Mouse (Mus musculus) cerebellum, postnatal 14 days (tissue): ENCODE results near the gene Traf7.

Experiments used
- DNase-seq, 2 experiments: peaks; one replicate each; pipeline ENCODE4 v3.0.0; 2021; ENCODE audit warnings: mixed read lengths in 2 of 2

Traf7 gene

DNA sequence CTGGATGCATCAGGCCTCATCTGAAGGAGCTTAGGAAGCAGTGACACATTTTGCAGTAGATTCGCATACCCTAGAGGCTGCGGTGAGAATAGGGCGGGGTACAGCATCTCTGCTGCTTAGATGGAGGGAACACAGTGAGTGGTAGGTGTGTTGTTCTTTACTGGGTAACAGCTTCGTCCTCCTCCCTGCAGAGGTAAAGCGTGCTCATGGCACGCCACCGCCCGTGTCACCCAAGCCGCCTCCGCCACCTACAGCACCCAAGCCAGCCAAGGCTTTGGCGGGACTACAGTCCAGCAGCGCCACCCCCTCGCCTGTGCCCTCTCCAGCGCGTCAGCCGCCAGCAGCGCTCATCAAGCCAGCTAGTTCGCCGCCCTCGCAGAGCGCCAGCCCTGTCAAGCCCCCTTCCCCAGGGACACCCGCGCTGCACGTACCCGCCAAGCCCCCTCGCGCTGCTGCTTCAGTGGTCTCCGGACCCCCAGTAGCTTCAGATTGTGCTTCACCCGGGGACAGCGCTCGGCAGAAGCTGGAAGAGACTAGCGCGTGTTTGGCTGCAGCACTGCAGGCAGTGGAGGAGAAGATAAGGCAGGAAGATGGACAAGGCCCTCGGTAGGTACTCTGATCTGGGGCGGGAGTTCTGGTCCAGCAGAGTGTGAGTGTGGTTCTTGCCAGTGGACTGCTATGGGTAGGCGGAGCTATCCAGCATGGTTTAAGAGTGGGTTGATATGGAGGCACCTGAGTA lies 21.2 kb downstream of the Traf7 start:
- DNase-seq: peak; percentile 51 to 57

DNA sequence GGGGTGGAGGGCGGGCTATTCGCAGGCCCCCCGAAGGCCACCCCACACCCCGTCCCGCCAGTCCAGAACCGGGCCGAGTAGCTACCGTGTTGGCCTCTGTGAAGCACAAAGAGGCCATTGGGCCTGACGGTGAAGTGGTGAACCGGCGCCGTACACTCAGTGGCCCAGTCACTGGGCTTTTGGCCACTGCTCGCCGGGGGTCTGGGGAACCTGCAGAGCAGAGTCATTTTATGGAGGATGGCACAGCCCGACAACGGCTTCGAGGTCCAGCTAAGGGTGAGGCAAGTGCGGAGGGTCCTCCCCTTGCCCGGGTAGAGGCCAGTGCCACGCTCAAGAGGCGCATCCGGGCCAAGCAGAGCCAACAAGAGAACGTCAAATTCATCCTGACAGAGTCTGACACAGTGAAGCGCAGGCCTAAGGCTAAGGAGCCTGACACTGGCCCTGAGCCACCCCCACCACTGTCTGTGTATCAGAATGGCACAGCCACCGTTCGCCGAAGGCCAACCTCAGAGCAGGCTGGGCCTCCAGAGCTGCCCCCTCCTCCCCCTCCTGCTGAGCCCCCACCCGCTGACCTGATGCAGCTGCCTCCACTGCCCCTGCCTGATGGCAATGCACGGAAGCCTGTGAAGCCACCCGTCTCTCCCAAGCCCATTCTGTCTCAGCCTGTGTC lies 22.3 kb downstream of the Traf7 start:
- peak; percentile 42 to 53 for DNase-seq

DNA sequence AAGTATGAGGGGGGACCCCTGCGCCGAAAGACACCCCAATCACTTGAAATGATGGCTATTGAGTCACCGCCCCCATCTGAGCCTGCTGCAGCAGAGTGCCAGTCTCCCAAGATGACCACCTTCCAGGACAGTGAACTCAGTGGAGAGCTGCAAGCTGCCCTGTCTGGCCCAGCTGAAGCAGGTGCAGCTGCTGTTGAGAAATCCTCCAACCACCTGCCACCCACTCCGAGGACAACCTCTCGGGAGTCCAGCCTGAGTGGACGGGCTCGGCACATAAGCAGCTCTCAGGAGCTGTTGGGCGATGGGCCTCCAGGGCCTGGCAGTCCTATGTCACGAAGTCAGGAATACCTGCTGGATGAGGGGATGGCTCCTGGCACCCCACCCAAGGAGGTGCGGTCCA lies 23.7 kb downstream of the Traf7 start:
- DNase-seq: no peak

DNA sequence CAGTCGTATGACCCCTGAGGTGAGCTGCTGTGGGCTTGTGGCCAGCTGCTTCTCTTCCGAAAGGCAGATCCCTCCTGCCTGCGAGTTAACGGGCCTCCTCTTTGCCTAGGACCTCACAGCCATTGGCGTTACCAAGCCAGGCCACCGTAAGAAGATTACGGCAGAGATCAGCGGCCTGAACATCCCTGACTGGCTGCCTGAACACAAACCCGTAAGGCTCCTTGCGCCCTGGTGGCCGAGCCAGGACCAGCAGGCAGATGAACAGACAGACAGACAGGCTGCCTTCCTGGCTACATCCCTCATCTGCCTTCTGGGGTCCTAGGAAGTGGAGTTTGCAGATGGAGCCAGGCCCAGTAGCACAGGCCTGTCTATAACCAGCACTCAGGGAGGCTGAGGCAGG lies 25.5 kb downstream of the Traf7 start:
- no peak for DNase-seq

DNA sequence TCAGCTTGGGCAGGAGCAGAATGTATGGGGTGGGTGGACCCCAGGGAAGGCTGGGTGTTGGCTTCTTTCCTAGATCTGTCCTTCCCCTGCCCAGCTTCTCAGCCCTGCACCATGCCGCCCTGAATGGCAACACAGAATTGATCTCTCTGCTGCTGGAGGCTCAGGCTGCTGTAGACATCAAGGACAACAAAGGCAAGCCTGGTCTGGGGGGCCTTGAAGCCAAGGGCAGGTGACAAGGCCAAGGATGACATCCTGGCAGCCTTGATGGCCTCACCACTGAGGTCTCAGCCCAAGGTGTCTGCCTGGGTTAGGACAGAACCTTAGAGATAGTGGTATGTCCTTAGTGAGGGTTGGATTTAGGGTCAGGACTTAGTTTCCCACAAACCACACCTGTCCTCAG lies 31.7 kb downstream of the Traf7 start:
- peak in 1 of 2 experiments; percentile 8 for DNase-seq

DNA sequence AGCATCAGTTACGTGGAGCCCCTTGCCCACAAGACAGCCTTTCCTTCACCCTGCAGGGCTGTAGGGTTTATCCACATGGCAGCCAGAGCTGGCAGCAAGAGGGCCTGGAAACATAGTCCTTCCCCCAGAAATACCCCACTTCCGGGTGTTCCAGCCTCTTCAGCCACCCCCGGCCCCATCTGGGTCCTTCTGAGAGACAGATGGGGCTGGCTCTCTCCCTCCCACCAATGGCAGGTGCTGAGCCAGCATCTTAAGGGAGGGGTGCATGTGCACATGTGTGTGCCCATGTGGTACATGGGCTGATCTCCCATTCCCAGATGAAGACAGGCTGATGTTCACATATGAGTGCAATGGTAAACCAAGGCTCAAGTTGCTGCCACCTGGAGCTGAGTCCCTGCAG lies 32.3 kb downstream of the Traf7 start:
- peak; percentile 33 to 42 for DNase-seq

DNA sequence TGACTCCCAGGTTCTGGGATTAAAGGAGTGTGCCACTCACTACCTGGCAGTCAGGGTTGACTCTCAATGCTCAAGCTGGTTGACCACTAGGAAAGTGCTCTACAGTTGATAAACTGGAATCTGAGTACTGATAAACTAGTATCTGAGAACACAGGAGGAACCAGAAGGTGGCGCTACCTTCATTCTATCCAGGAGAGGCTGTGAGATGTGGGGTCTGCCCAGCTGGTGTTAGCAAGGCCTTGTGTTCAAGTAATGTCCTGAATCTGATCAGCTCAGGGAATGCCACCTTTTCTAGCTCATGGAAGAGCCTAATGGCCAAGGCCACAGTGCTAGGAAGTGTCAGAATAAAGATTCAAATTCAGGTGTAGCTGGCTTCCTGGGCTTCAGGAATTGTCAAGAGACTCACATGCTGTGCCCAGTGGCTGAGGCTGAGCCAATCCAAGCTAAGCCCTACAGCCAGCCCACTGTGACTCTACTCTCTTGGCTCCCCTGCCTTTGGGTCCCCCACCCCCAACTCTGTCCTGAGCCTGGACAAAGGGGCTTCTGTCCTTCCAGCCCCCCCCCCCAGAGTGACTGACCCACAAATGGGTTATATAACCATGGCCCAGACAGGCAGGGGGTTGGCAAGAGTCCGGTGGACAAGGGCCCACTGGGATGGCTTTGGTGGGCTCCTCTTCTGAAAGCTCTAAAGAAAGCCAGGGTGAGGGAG lies 33.0 kb downstream of the Traf7 start:
- peak; percentile 76 to 88 for DNase-seq

DNA sequence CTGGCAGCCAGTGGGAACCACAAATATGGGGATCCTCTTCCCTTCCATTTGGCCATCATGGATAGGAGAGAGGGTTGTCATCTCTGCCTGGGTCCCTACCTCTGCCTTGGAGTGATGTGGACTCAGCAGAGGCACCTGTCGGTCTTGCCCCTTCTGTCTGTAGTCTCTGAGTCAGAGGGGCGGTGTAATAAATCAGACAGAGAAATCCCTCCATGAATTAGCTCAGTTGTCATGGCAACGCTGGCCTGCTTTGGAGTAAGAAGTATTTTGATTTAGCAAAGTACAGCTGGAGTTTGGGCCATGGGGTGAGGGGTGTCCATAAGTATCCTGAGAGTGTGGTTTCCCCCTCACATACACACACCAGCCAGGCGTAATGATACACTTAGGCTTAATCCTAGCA lies 37.3 kb downstream of the Traf7 start:
- peak in 1 of 2 experiments; percentile 26 for DNase-seq

DNA sequence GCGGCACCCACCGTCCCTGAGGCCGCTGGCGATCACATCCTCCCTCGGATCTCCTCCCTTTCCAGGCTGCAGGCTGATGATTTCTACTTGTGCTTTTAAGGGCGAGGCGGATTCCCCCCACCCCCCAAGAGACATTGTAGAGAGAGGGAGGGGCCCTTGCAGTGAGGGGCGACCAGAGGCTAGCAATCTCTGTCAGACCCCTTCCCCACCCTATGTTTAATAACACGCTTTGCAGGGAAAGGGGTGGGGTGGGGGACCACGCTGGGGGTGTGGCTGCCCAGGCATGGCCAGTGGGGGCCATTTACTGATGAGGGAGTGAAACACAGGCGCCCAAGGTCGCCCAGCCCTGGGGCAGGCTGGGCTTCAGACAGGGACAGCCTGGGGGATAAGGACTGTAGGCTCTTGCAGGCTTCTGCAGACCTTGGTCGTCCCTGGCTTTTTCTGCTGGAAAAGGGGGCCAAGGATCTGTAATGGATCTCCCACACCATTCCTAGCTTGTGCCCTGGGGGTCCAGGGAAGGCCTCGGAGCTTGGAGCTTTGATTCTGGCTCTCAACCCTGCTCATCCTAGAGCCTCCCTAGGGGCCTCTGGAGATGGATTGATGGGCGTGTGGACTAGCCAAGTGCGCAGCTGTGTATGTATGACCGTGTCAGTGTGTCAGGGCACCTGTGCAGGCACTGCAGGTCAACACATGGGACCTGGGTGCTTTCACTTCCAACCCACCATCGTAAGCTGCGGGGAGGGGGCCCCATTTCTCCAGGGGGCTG lies 38.3 kb downstream of the Traf7 start:
- peak in 1 of 2 experiments; percentile 17 for DNase-seq

DNA sequence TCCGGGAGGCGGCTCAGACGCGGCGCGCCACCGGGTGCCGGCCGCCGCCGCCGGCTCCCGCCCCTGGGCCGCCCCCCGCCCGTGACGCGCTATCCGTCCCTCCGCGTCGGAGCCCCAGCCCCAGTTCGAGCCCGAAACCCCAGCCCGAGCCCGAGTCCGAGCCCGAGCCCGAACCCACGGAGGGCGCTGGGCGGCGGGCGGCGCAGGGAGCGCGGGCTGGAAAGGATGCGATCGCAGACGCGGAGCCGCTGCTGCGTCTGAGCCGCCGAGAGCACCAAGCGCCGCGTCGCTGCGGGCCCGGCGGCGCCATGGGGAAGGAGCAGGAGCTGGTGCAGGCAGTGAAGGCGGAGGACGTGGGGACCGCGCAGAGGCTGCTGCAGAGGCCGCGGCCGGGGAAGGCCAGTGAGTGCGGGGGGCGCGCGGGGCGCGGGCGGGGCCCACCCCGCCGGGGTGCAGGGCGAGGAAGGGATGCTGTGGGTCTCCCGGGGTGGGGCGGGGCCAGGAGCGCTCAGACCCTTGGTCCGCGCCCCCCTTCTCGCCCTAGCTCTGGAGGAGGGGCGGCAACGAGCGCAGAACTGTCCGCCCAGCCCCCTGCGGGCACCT lies 39.0 kb downstream of the Traf7 start:
- peak; percentile 67 for DNase-seq

DNA sequence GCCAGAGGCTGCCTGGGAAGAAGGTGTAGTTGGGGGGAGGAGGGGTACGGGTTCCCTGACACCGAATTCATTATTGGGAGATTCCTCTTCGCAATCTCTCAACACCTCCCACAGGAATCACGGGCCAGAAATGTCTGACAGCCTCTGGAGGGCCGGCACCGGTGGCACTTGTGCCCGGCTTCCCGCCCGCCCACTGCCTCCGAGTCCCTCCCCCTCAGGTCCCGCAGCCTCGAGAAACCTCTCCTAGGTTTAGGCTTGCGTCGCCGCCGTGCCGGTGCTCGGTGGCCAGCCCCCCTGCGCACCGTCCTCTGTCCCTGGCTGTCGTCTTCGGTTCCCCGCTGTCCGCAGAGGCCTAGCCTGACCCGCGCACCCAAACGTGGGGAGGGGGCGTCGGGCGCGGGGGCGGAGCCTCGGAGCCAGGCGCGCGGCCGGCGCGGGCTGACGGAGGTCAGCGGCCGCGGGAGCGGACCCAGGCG lies 39.5 kb downstream of the Traf7 start, which contains the start of gene Caskin1:
Gene Caskin1, plus strand, starts transcription at position 416 of the 476 bp plus-strand sequence.
- DNase-seq: peak; percentile 76 to 77

DNA sequence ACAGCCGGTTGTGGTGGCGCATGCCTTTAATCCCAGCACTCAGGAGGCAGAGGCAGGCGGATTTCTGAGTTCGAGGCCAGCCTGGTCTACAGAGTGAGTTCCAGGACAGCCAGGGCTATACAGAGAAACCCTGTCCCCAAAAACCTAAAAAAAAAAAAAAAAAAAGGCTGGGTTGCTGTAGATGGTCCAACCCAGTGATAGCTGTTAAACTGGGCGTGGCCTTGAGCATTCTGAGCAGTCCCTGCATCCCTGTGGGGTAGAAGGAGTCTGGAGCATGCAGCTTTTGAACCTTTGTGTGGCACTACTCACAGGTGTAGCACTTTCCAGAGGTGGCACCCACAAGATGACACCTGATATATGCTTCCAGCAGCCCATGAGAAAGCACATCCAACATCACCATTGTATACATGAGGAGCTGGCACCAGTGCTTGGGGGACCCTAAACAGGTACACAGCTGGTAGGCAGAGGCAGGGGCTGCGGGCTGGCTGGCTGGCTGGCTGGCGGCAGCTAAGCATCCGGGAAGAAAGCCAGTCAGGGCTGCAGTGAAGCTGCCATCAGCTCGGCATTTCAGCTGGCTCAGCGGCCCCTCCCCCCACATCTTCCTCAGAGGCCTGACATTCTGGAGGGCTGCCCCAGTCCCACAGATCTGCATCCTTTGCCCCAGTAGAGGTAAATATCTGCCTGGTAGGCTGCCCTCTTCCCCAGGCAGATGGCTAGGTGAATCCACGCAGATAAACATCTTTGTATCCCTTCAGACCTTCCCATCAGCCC lies 42.5 kb downstream of the Traf7 start:
- DNase-seq: peak; percentile 57 to 80

DNA sequence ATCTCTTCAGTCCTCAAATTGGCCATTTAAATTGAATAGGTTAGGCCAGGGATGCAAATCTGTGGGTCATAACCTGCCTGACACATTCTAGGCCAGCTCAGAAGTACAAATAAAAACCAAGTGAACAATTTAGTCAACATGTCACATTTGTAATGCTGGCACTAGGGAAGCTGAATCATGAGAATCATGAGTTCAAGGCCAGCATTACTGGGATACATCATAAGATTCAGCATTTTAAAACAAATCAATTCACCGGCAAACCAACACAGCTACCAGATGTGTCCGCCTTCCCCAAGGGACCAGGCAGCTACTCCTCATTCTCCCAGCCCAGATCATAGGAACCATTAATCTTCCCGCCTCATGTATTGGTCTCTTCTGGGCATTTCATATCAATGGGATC lies 44.2 kb downstream of the Traf7 start:
- DNase-seq: no peak

DNA sequence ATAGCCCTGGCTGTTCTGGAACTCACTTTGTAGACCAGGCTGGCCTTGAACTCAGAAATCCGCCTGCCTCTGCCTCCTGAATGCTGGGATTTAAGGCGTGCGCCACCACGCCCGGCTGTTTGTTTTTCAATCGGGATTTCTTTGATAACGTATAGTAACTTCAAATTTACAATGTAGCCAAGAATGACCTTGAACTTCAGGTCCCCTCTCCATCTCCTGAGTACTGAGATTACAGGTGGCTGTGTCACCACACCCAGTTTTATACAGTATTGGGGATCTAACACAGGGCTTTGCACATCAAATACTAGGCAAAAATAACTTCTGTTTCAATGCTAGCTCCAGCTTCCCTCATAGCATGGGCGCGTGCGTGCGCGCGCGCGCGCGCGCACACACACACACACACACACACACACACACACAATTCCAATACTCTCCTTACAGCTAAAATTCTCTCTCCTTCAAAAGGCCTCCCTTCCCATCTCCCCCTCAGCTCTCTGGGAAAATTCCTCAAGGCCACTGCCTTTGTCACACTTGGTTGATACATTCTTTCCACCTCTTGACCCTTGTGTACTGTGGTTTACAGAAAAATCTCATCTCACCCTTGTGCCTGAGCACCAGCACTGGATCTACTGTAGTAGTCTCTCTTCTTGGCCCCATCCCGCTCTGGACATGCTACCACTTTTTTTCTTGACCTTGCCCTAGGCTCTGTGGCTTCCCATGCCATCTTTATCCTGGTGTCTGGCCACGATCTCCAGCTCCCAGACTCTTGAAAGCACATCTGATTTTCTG lies 46.5 kb downstream of the Traf7 start:
- DNase-seq: no peak

DNA sequence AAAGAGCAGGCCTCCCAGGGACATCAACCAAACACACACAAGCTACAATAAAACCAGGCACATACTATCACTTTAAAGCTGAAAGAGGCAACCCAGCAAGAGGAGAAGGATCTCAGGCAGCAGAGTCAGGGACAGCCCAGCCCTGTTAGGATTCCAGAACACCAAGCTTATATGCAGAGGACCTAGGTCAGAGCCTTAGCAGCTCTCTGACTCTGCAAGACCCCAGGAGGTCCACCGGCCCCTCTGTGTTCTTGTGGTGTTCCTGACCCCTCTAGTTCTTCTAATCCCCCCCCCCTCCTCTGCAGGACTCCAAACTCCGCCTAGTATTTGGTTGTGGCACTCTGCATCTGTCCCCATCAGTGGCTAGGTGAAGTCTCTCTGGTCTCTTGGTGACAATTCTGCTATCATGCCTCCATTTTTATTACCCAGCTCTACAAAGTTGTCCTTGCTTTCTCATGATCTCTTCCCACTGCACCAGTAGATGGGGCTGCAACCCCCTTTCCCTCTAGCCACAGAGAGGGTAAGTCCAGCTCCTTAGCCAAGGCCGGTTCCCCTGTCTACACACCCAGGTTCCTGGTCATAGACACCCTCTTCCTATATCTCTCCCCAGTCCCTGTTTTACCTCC lies 47.4 kb downstream of the Traf7 start:
- no peak for DNase-seq

DNA sequence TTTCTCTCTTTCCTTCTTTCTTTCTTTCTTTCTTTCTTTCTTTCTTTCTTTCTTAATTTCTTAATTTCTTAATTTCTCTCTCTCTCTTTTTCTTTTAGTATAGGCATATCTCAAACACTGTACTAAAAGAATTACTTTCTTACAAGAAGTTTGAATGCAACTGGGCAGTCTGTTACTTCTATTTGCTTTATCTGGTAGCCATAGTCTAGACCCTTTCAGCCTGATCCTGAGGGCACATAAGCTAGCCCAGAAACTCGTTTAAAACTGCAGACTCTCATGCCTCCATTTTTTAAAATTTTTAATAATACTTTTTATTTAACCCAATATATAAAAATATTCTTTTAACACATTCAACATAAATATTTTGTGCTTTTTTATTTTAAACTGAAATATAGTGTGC lies 48.3 kb downstream of the Traf7 start:
- DNase-seq: no peak

DNA sequence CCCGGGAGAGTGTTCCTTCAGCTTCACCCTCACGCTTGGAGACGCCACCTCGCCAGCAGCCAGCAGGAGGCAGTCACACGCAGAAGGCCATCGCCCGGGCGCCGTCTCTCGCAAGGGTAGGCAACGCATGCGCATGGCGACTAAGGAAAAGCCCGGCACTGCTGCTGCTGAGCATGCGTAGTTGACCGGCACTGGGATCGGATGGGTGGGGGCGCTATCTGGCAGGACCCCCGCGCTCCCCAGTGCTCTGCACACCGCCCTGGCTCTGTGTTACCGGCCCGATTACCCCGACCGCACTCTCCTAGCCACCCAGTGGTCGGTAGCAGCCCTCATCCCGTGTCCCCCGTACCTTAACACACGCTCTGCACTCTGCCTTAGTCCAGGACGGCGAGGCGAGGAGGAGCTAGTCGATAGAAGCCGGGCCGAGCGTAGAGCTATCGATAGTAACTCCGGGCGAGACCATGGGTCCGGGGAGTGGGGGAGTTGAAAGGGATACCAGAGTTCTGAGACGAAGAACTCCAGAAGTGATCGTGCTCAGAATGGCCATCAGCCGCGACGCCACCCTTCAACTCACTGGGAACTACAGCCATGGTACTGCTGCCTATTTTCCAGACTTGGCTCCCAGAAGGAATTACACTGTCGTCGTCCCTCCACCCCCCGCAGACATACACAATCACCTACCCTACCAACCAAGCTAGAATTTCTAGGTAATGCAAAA lies 48.9 kb downstream of the Traf7 start, which contains the start of gene Mlst8:
Gene Mlst8, minus strand, starts transcription at position 416 of the 718 bp plus-strand sequence.
- peak; percentile 98 to 99 for DNase-seq

DNA sequence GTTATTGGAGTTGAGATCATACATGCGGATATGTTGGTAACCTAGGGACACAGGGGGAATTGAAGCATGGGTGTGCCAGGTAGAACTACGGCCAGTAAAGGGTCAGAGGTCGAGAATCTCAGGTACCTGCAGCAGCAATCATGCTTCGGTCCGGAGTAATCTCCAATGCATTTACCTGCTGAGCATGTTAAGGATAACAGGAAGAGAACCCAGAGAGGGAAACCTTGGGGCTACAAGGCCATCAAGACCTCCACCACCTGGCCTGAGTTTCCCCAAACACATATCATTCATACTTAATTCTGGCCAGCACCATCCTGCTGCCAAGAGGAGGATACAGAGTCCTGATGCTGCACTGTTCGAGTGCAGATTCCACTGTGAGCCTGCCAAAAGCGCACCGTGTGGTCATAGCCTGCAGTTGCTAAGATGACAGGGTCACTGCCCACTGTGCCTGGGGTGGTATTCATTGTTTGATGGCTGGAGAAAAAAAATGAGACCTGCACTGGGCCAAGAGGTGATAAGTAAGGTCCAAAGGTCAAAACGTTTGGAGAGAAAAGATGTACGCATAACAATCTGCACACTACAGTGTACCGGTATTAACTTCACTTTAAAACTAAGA lies 49.6 kb downstream of the Traf7 start:
- peak; percentile 54 to 56 for DNase-seq
